Mouse (Mus musculus): ENCODE measurements around the gene Fam13c.

Fam13c gene

DNA sequence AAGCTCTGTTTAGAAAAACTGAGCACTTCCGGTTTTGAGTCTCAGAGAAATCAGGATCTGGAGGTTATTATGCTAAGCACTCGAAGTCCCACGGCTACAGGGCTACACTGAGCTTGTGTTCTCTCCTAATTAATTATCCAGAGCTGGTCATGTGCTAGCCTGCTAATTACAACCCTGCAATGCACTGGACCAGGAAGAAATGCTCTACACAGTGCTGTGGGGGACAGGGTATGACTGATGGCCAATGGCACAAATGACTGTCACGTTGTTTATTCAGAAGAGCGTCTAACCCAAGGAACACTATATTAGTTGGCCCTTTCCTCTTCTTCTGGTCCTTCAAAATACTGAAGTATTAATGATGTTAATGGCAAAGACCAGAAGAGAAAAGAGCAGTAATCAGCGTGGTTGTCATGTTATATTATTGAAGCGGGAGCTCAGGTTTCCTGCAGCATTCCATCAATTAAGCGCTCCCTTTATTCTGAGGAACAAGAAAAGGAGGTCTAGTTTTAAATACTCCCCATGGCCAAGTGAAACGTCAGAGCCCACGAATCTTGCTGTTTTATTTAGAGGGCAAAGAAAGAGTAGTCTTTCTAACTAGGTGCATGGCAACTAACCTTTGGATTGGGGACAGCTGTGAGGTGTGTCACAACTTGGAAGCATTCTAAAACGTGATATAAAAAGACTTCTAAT is 18.4 kb downstream of the Fam13c start:
- DNase-seq (ENCODE audit: inconsistent ontology term) = peak; percentile 31

DNA sequence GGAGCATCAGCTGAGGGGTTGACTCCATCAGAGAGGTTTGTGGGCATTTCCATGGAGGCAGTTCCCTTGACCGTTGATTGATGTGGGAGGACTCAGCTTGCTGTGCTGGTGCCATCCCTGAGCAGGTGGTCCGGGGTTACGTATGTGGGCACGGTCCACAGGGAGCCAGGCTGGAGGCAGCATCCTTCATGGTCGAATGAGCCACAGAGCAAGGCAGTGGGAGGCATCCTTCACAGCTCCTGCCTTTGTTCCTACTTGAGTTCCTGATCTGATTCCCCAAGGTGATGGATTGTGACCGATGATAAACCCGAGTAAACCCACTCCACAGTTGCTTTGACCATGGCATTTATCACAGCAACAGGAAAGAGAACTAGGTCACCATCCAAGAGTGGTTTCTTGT is 25.4 kb downstream of the Fam13c start:
- no peak for DNase-seq (ENCODE audit: inconsistent ontology term)

DNA sequence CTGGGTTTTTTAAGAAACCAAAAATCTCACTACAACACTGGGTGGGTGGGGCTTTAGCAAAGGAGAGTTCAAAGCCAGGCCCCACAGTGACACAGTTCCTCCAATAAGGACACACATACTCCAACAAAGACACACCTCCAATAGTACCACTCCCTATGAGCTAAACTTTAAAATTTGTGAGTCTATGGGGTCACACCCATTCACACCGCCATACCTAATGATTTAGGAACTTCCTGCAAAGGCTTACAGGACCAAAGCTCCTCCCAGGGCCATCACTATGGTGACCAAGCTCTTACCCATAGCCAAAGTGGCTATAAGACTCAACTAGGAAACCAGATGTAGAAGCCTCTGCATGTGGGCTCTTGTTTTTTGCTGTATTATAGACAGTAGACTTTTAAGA is 30.6 kb downstream of the Fam13c start:
- no peak for DNase-seq (ENCODE audit: inconsistent ontology term)

DNA sequence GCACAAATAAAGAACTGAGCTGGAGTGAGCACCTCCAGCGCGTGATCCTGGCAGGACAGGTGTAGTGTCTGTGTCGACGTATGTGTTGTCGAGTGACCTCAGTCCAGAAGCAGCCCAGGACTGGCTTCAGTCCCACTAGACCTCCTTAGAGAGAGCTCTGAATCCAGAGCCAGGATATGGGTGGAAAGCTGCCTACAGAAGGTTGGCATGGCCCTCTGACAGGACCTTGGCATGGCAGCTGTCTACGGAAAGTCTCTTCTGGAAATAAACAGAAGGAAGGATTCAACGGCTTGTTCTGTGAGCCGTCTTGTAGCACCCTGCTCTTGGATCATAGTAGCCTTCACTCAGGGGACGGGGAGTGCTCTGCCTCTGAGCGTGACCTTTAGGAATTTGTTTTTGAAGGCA is 37.5 kb downstream of the Fam13c start:
- DNase-seq (ENCODE audit: inconsistent ontology term) = no peak

- no peak for DNase-seq (ENCODE audit: inconsistent ontology term)
Measured at GRCm38 (mm10) chr10:70483736-70484135, 43.5 kb downstream of the Fam13c start.

GRCm38 (mm10) chr10:70484568-70485286 is 44.4 kb downstream of the Fam13c start:
- DNase-seq (ENCODE audit: inconsistent ontology term) = peak; percentile 42

- peak; percentile 25 for DNase-seq (ENCODE audit: inconsistent ontology term)
Measured at GRCm38 (mm10) chr10:70485287-70485612, 45.0 kb downstream of the Fam13c start.

DNA sequence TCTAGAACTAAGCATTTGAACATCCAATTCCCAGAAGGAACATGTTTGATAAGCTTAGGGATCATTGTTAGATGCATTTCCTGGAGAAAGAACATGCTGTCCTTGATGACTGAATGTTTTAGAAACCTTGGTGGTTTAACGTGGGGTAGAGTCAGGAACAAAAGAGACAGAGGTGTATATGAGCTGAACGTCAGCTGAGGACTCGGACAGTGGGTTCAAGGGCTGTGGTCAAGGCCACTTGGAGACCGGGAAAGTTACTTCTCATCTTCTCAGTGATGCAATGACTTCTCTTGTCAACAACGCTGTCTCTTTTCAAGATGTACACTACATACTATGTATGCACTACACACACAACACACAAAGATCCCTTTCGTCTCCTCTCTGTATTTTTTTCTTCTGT is 46.4 kb downstream of the Fam13c start:
- DNase-seq (ENCODE audit: inconsistent ontology term) = no peak

GRCm38 (mm10) chr10:70493891-70494290 is 53.6 kb downstream of the Fam13c start:
- DNase-seq (ENCODE audit: inconsistent ontology term) = no peak

DNA sequence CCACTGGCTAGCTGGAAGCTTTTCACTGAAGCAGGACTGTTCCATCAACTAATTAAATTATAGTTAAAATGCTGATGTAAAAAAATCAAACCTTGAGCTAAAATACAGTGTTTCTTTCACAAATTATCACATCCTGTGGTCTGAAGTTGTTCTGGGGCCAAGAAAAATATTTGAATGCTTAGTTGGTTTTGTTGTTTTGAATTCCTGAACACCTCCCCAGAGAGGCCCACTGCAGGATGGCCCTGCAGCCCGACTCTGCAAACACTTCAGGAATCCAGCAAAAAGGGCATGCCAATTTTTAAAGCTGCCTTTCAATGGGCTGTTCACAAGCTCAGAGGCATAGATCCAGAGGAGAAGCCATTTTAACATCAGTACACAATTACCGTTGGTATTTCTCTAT is 54.2 kb downstream of the Fam13c start:
- DNase-seq (ENCODE audit: inconsistent ontology term) = peak; percentile 93

- peak; percentile 61 for DNase-seq (ENCODE audit: inconsistent ontology term)
Measured at GRCm38 (mm10) chr10:70495106-70496104, 55.1 kb downstream of the Fam13c start.

- DNase-seq (ENCODE audit: inconsistent ontology term) = peak; percentile 76
Measured at GRCm38 (mm10) chr10:70496938-70497337, 56.7 kb downstream of the Fam13c start.

DNA sequence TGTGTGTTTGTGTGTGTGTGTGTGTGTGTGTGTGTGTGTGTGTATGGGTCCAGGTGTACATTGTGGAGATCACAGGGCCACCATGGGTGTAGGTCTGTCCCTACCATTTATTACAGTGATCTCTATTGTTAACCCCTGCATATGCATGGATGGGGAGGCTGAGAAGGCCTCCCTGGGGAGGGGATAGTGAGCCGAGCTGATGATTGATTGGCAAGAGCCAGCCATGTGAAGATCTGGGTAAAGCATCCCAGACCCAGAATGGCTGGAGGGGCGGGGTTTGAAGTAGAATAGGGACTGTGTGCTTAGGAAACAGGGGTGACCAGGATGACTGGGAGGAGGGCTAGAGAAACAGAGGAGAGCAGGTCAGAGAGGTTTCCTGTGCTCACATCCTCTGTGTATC is 58.0 kb downstream of the Fam13c start:
- no peak for DNase-seq (ENCODE audit: inconsistent ontology term)

- DNase-seq (ENCODE audit: inconsistent ontology term) = no peak
Measured at GRCm38 (mm10) chr10:70499246-70499645, 59.0 kb downstream of the Fam13c start.

DNA sequence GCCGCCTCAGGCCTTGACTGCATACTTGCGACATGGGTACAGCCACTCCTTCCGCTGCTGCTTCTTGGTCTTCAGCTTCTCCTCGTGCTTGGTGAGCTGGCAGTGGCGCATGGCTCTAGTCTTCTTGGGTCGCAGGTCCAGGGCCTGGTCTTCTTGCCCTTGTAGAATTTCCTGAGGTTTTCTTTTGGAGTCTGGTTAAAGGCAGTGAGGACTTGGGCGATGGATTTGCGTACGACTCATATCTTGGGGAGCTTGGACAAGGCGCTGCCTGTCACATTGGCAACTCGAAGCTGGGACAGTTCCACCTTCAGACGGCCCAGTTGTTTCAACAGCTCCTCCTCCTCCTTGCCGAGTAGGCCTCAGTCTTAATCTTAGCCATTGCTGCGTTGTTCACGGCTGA is 64.6 kb downstream of the Fam13c start:
- no peak for DNase-seq (ENCODE audit: inconsistent ontology term)

DNA sequence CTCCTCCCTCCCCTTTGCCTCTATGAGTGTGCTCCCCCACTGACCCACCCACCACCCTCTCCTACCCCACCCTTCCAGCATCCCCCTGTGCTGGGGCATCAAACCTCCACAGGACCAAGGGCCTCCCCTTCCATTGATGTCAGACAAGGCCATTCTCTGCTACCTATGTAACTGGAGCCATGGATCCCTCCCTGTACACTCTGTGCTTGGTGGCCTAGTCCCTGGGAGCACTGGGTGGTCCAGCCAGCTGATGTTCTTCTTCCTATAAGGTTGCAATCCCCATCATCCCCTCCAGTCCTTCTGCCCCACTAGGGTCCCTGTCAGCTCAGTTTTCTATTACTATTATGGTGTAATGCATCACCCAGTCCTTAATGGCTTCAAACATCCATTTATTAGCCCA is 65.1 kb downstream of the Fam13c start:
- DNase-seq (ENCODE audit: inconsistent ontology term) = no peak

DNA sequence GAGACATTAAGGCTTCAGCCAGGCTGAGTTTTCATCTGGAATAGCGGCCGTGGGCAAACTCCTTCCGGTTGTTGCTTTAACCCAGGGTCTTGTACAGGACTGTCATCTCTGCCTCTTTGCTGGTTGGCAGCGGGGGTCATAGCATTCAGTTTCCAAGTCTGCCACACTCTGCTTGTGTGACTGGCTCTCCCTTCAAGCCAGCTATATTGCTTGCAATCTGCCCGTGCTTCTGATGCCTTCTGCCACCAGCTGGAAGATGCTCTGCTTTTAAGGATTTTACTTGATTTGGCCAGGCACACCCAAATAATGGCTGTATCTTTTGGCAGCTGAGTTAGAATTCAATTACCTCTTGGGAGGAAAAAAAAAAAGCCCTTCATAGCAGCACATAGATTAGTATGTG is 65.6 kb downstream of the Fam13c start:
- DNase-seq (ENCODE audit: inconsistent ontology term) = no peak

DNA sequence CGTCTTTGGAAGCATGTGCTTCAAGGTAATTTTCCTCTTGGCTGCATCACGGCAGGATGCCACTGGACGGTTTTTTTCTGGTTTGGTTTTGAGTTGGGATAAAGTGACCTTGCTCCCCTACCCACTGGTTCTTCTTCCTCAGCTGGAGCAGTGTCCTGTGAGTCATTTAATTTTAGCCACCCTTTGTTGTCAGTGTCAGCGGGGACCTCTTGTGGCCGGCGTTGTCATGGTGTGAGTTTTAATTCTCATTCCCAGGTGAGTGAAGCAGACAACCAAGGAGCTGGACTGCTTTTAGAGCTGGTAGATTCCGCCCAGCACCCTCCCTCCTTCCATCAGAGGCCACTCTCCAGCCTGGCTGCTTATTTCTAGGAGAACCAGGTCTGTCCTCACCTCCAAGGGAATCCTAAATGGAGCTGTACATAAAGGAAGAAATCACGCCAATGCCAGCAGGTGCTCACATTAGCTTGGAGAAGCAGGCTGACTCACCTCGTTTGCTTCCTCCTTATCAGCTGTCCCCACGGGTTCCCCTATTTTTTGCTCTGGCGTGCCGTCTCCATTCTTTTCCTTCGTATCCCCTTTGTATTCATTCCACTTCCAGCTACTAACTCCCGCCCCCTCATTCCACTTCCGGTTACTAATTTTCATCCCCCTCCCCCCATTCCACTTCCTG is 66.4 kb downstream of the Fam13c start:
- DNase-seq (ENCODE audit: inconsistent ontology term) = peak; percentile 55

GRCm38 (mm10) chr10:70507880-70508279 is 67.6 kb downstream of the Fam13c start:
- no peak for DNase-seq (ENCODE audit: inconsistent ontology term)

DNA sequence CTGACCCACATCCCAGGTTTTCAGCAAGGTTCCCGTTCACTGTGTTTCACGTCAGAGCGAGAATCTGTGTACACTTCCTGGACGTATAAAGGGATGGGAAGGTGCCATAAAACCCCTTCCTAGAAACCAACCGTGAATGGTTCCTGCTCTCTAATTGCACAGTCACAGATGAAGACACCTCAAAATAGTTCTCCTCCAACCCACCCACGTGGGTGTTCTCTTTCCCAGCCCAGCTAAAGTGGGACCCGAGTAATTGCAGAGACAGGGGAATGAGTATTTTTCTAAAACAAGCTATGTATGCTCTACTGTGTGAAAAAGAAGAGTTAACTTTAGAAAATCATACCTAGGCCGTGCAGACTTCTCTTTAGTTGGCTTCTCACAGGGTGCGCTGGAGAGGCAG is 74.6 kb downstream of the Fam13c start:
- DNase-seq (ENCODE audit: inconsistent ontology term) = no peak

DNA sequence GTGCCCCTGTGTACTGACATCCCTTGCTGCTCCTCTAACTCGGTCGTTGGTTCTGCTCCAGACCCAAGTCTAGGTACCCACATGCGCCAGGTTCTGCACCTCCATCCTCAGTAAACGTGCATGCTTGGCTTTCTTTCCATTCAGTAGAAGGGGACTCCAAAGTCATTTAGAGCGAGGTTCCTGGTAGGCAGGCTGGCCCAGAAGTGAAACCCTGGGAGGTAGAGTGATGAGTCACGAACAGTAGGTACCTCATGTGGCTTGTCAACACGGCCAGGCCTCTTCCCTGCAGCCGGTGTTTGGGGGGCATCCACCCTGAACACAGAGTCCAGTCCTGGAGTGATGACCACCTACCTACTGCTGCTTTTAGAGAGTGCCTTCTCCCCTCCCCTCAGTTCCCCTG is 76.4 kb downstream of the Fam13c start:
- DNase-seq (ENCODE audit: inconsistent ontology term) = no peak

DNA sequence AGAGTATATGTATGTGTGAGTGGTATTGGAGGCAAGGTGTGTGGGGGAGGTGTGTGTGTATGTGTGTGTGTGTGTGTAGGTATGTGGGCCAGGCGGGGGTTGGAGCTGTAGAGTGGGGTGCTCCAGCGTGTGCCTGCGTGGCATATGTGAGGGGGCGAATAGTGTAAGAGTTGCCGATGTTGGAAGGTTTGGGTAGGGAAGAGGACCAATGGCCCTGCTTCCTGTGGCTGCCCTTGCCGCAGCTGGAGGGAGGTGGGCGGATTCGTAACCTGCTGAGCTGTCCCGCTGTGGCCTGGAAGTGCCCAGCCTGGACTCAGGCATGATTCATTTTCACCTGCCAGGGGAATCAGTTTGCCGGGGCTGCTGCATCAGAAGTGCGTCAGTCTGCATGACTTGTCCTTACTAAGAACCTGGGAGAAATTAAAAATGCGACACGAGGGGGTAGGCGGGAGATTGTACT is 79.4 kb downstream of the Fam13c start:
- DNase-seq (ENCODE audit: inconsistent ontology term) = peak; percentile 17
